Mouse (Mus musculus) gastrocnemius, postnatal 36 days (tissue): ENCODE measurements at regions not wholly inside any gene's neighbourhood (a gene's known extent, or its start where the extent isn't known, plus 50 kb on each side); places are given as distances from the start of the nearest gene placed in this dataset.

Source experiments
- DNase-seq, 2 experiments: peaks; one replicate each; pipeline ENCODE4 v3.0.0; 2022
- intact Hi-C: fragments of 180-260 bp; cut with DNase I; formaldehyde crosslinking; loops from one replicate; pipeline ENCODE4 v1.15.1; 2025

- no peak for DNase-seq
- intact Hi-C loops: no loop called here
Measured at GRCm38 (mm10) chr10:27994376-27995034, 80.1 kb upstream of the Ptprk start.

DNA sequence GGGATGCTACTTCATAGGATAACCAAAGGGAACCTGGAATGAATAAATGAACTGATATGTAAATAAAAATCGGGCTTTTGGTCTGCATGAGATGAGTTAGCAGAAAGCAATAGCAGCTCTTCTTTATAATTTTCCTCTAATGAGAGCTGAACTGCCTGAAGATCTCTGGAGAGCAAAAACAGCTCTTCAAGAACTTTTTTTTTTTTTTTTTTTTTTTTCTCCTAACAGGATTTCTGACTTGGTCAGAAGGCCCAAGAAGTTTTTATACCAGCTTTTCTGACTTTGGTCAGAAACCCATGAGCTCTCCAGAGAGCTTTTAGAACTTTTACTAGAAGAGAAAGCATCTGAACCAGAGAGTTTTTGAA, 79.6 kb upstream of the Ptprk start:
- intact Hi-C loops: no loop called here
- DNase-seq: no peak

DNA sequence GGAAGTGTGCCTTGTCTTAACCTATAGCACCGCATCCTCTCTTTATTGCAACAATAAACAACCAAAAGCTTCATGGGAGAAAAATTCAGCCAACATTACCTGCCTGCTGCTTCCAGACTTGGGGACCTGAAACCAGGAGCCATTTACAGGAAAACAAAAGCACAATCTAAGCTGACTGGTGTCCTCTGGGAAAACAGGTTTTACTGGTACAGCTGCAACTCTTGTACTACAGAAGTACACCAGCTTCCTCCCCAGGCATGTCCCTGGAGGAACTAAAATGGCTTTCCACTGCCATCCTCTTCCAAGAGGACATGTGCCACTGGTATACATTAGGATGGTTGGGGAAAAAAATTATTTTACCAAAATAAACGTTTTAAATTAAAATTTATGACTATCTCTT, 63.9 kb upstream of the Ptprk start:
- DNase-seq: no peak
- intact Hi-C loops: no loop called here

DNA sequence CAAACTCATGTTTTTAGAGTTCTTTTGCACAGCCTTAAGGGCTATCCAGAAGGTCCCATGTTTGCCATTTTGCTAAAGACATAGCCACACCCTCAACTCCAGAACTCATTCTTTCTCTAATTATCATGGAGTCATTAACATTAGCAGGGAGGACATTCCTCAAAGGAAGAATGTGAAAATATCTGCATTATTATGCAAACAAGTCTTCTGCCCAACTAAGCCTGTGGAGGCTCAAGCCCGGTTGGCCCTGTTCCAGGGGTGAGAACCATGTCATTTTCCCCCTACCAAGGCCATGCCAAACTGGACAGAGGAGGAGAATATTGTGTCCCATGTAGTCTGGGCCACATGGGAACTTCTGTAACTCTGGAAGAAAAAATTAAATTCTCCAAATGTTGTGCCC, 62.5 kb upstream of the Ptprk start:
- DNase-seq: no peak
- intact Hi-C loops: no loop called here

GRCm38 (mm10) chr10:28013401-28013800, 61.2 kb upstream of the Ptprk start:
- intact Hi-C loops: no loop called here

GRCm38 (mm10) chr10:28014306-28014825, 60.3 kb upstream of the Ptprk start:
- DNase-seq: no peak
- intact Hi-C loops: no loop called here

More at GRCm38 (mm10) chr10:28013401-28013800, 61.2 kb upstream of the Ptprk start:
- no peak for DNase-seq
